Mouse (Mus musculus): Measurements from ENCODE around the gene Misp. TPM values are rescaled to one million over a fixed set of nuclear protein-coding genes. Genes with fewer than 3 reads are reported as not detected.

Misp gene
- polyA plus RNA-seq (2015; fragmentation: Nextera tagmentation; extraction: Ambion mirVana), result 0.48 and 1.2 TPM in 2 replicates

- no peak for ATAC-seq
- Histone ChIP-seq H3K4me1 (replicated peaks; ENCODE audit: control insufficient read depth, insufficient read depth, low read length) (0 out of 2 replicates have a peak, but pooled peaks cover 3% of the 10 kb centered on the region), H3K9me3 (ENCODE audit: control insufficient read depth, low read length) (no peaks in the 10 kb centered on the region), H3K36me3 (ENCODE audit: control insufficient read depth, insufficient read depth) (peaks cover 24% of the 10 kb centered on the region), H3K4me3 (replicated peaks; ENCODE audit: low read length) (no peak within 1 kb of the TSS), H3K27ac (ENCODE audit: low read length) (no peak within 1 kb of the TSS), H3K4me2 (ENCODE audit: low read length) (no peak within 1 kb of the TSS), H3K27me3 (replicated peaks; ENCODE audit: control insufficient read depth, insufficient read depth, low read length) (no peaks in the 10 kb centered on the region), H3K9ac (replicated peaks; ENCODE audit: low read depth, low read length) (no peak within 1 kb of the TSS)
- 69% methylated on average over 11 of the region's 11 CpGs for WGBS
Observed at GRCm38 (mm10) chr10:79820782-79821181, at the start of gene Misp. Gene Misp, plus strand, starts transcription at chr10:79820989.

DNA sequence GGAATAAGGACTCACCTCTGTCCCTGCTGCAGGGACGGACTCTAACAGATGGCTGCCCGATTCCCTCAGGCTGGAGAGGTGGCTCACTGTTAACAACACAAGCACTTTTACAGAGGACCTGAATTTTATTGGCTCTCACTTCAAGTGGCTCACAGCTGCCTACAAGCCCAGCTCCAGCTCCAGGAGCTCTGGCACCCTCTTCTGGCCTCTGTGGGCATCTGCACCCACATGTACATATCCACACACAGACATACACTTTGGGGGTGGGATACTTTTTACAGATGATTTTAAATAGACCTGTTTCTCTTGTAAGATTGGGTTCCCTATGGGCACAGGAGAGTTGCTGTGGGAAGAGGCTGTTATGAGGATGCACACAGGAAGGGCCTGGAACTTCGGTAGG, 48.5 kb upstream of the Misp start:
- H3K4me3 ChIP-seq (replicated peaks; ENCODE audit: low read length), result no peak overlapping the region
- 92% methylated on average over 3 of the region's 3 CpGs for WGBS
- H3K4me2 ChIP-seq (ENCODE audit: low read length), result no peak overlapping the region
- H3K4me1 ChIP-seq (replicated peaks; ENCODE audit: control insufficient read depth, insufficient read depth, low read length), result peaks cover 16% of the 10 kb centered on the region
- H3K27ac ChIP-seq (ENCODE audit: low read length), result no peak overlapping the region
- peaks cover 4% of the 10 kb centered on the region; the same call in 1 of the 2 replicates for H3K9me3 ChIP-seq (ENCODE audit: control insufficient read depth, low read length)
- no peak for ATAC-seq
- peaks cover 5% of the 10 kb centered on the region; the same call in 1 of the 2 replicates for H3K27me3 ChIP-seq (replicated peaks; ENCODE audit: control insufficient read depth, insufficient read depth, low read length)
- H3K36me3 ChIP-seq (ENCODE audit: control insufficient read depth, insufficient read depth), result no peaks in the 10 kb centered on the region
- no peak overlapping the region for H3K9ac ChIP-seq (replicated peaks; ENCODE audit: low read depth, low read length)

DNA sequence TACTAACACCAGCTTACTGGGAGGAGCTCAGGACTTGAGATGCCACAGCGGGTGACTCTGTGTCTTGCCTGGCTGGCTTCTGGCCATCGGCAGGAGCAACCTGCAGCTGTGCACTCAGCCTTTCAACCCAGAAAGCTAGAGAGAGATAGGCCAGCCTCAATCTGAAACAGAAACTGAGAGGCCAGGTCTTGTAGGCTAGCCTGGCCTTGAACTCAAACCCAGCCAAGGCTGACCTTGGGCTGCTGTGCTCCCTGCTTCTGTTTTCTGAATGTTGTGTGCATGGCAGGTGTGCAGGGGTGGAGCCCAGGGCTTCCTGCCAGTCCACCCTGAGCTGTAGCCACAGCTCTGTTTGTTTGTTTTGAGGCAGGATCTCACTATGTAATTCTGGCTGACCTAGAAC, 47.6 kb upstream of the Misp start:
- Histone ChIP-seq H3K27me3 (replicated peaks; ENCODE audit: control insufficient read depth, insufficient read depth, low read length) (peaks cover 7% of the 10 kb centered on the region), H3K36me3 (ENCODE audit: control insufficient read depth, insufficient read depth) (no peaks in the 10 kb centered on the region), H3K9ac (replicated peaks; ENCODE audit: low read depth, low read length) (no peak overlapping the region), H3K4me3 (replicated peaks; ENCODE audit: low read length) (no peak overlapping the region), H3K4me2 (ENCODE audit: low read length) (no peak overlapping the region), H3K9me3 (ENCODE audit: control insufficient read depth, low read length) (peaks cover 4% of the 10 kb centered on the region; the same call in 1 of the 2 replicates), H3K4me1 (replicated peaks; ENCODE audit: control insufficient read depth, insufficient read depth, low read length) (peaks cover 13% of the 10 kb centered on the region), H3K27ac (ENCODE audit: low read length) (no peak overlapping the region)
- 88% methylated on average over 2 of the region's 2 CpGs for WGBS
- no peak for ATAC-seq

DNA sequence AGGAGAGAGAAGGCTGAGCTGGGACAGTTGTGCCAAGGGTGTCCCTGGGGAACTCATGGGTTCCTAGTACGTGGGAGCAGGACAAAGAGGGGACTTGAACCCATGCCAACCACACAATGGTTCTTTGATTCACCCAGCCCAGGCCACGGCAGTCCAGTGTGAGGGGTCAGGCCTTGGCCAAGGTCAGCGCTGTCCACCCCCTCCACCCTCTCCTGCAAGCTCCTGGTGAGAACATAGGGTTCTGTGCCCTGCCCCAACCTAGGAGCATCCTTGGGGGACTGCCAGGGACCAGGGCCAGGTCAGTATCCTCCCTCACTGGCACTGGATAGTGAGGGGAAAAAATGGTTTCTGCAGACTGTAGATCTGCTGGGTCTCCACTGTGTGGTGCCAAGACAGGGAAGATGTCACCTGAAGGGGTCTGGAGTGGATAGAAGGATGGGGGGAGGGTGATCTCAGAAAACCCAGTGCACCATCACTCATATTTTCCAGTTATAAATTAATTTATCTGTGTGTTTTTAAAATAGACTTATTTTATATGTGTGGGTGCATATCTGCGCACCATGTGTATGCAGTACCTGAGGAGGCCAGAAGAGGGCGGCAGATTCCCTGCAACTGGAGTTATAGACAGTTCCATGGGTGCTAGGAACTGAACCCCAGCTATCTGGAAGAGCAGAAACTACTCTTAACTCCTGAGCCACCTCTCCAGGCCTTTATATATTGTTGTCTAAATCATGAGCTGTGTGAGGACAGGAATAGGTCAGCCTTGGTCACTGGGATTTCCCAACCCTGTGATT, 46.1 kb upstream of the Misp start:
- no peaks in the 10 kb centered on the region for H3K36me3 ChIP-seq (ENCODE audit: control insufficient read depth, insufficient read depth)
- H3K27ac ChIP-seq (ENCODE audit: low read length), result no peak overlapping the region
- peaks cover 7% of the 10 kb centered on the region for H3K27me3 ChIP-seq (replicated peaks; ENCODE audit: control insufficient read depth, insufficient read depth, low read length)
- peaks cover 8% of the 10 kb centered on the region for H3K4me1 ChIP-seq (replicated peaks; ENCODE audit: control insufficient read depth, insufficient read depth, low read length)
- H3K4me2 ChIP-seq (ENCODE audit: low read length), result no peak overlapping the region
- no peak overlapping the region for H3K9ac ChIP-seq (replicated peaks; ENCODE audit: low read depth, low read length)
- H3K4me3 ChIP-seq (replicated peaks; ENCODE audit: low read length), result no peak overlapping the region
- WGBS, result 54% methylated on average over 5 of the region's 5 CpGs
- ATAC-seq, result no peak
- peaks cover 4% of the 10 kb centered on the region; the same call in 1 of the 2 replicates for H3K9me3 ChIP-seq (ENCODE audit: control insufficient read depth, low read length)

DNA sequence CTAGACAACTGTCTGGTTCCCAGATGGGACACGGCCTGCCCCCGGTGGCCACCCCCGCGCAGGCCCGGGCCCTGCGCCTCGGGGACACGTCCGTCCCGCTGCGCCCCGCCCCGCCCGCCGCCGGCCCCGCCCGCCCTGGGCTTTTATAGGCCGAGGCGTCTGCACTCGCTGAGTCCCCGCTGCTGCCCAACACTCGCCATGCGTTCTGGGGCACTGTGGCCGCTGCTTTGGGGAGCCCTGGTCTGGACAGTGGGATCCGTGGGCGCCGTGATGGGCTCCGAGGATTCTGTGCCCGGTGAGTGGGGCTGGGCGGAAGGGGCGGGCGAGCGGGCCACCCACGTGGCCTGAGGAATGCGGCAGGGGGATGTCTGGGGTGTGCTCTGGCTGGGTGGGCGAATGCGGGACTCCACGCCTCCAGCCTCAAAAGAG, 43.7 kb upstream of the Misp start, which contains the start of gene Fstl3:
TSS of gene Fstl3 (plus strand) at position 170 of the 429 bp plus-strand sequence.
- H3K9ac ChIP-seq (replicated peaks; ENCODE audit: low read depth, low read length), result no peak within 1 kb of the TSS; the same call in 1 of the 2 replicates
- peak within 1 kb of the TSS; percentile 39 for H3K4me2 ChIP-seq (ENCODE audit: low read length)
- peaks cover 4% of the 10 kb centered on the region; the same call in 1 of the 2 replicates for H3K9me3 ChIP-seq (ENCODE audit: control insufficient read depth, low read length)
- H3K27me3 ChIP-seq (replicated peaks; ENCODE audit: control insufficient read depth, insufficient read depth, low read length), result peaks cover 17% of the 10 kb centered on the region
- H3K27ac ChIP-seq (ENCODE audit: low read length), result no peak within 1 kb of the TSS
- no peaks in the 10 kb centered on the region for H3K36me3 ChIP-seq (ENCODE audit: control insufficient read depth, insufficient read depth)
- 1% methylated on average over 39 of the region's 39 CpGs for WGBS
- no peak for ATAC-seq
- peak within 1 kb of the TSS; percentile 14 for H3K4me3 ChIP-seq (replicated peaks; ENCODE audit: low read length)
- H3K4me1 ChIP-seq (replicated peaks; ENCODE audit: control insufficient read depth, insufficient read depth, low read length), result peaks cover 20% of the 10 kb centered on the region

- Histone ChIP-seq H3K36me3 (ENCODE audit: control insufficient read depth, insufficient read depth) (no peaks in the 10 kb centered on the region), H3K4me2 (ENCODE audit: low read length) (no peak overlapping the region), H3K9me3 (ENCODE audit: control insufficient read depth, low read length) (peaks cover 4% of the 10 kb centered on the region; the same call in 1 of the 2 replicates), H3K9ac (replicated peaks; ENCODE audit: low read depth, low read length) (no peak overlapping the region), H3K27ac (ENCODE audit: low read length) (no peak overlapping the region), H3K4me3 (replicated peaks; ENCODE audit: low read length) (no peak overlapping the region), H3K27me3 (replicated peaks; ENCODE audit: control insufficient read depth, insufficient read depth, low read length) (peaks cover 17% of the 10 kb centered on the region), H3K4me1 (replicated peaks; ENCODE audit: control insufficient read depth, insufficient read depth, low read length) (peaks cover 20% of the 10 kb centered on the region)
- 4% methylated on average over 15 of the region's 15 CpGs for WGBS
- no peak for ATAC-seq
Observed at GRCm38 (mm10) chr10:79778006-79778405, 42.8 kb upstream of the Misp start.

DNA sequence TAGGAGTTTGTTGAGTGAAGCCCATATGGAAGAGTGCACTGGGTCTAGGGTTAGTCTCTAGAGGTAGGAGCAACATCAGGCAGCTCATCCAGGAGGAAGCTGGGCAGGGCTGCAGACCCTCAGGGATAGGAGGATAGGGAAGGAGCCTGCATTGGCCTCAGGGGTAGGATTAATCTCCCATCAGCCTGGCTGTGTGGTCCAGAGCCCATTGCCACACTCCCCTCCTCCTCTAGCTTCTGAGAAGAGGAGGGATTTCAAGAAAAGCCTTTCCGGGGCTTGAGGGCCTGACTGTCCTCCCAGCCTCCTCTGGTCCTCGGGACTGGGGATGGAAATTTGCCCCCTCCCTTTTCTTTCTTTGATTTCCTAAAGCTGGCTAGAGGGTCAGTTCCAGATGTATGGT, 41.6 kb upstream of the Misp start:
- Histone ChIP-seq H3K36me3 (ENCODE audit: control insufficient read depth, insufficient read depth) (no peaks in the 10 kb centered on the region), H3K4me1 (replicated peaks; ENCODE audit: control insufficient read depth, insufficient read depth, low read length) (peaks cover 20% of the 10 kb centered on the region), H3K27me3 (replicated peaks; ENCODE audit: control insufficient read depth, insufficient read depth, low read length) (peaks cover 17% of the 10 kb centered on the region), H3K27ac (ENCODE audit: low read length) (no peak overlapping the region), H3K9ac (replicated peaks; ENCODE audit: low read depth, low read length) (no peak overlapping the region), H3K4me3 (replicated peaks; ENCODE audit: low read length) (no peak overlapping the region), H3K9me3 (ENCODE audit: control insufficient read depth, low read length) (peaks cover 4% of the 10 kb centered on the region; the same call in 1 of the 2 replicates), H3K4me2 (ENCODE audit: low read length) (no peak overlapping the region)
- 11% methylated on average over 2 of the region's 2 CpGs for WGBS
- no peak for ATAC-seq

DNA sequence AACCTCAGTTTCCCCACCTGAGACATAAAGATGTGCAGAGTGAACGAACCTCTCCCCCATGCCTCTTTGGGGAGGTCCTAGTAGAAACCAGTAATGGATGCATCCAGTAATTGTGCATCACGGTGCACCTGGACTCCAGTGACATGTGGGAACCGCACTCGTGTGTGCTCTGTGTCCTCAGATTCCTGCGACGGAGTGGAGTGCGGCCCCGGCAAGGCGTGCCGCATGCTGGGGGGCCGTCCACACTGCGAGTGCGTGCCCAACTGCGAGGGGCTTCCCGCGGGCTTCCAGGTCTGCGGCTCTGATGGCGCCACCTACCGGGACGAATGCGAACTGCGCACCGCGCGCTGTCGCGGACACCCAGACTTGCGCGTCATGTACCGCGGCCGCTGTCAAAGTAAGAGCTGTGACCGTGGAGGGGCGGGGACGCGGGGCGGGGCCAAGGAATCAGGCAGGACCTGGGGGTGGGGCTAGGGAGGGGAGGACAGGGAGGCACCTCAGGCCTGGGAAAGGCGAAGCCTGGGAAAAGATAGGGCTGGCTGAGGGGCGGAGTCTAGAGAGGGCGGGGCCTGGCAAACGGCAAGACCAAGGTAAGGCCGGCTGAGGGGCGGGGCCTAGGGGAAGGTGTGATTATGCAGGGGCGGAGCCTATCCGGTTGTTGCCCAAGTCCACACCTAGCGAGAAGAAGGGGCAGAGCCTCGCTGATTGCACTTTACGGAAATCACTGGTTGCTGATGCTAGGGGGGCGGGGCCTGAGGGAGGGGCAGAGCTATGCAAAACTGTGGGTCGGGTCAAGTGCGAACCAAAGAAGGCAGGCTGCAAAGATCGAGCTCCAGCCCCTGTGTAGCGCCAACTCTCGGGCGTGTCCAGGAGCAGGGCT, 40.8 kb upstream of the Misp start:
- peak; percentile 91 for ATAC-seq
- peaks cover 17% of the 10 kb centered on the region for H3K27me3 ChIP-seq (replicated peaks; ENCODE audit: control insufficient read depth, insufficient read depth, low read length)
- H3K9me3 ChIP-seq (ENCODE audit: control insufficient read depth, low read length), result peaks cover 2% of the 10 kb centered on the region; the same call in 1 of the 2 replicates
- peak overlapping the region; percentile 59 for H3K4me2 ChIP-seq (ENCODE audit: low read length)
- peaks cover 20% of the 10 kb centered on the region for H3K4me1 ChIP-seq (replicated peaks; ENCODE audit: control insufficient read depth, insufficient read depth, low read length)
- WGBS, result 1% methylated on average over 55 of the region's 55 CpGs
- H3K9ac ChIP-seq (replicated peaks; ENCODE audit: low read depth, low read length), result 0 out of 2 replicates have a peak overlapping the region, but pooled peaks have one; percentile 7
- no peaks in the 10 kb centered on the region for H3K36me3 ChIP-seq (ENCODE audit: control insufficient read depth, insufficient read depth)
- no peak overlapping the region for H3K27ac ChIP-seq (ENCODE audit: low read length)
- peak overlapping the region; percentile 44 for H3K4me3 ChIP-seq (replicated peaks; ENCODE audit: low read length)

DNA sequence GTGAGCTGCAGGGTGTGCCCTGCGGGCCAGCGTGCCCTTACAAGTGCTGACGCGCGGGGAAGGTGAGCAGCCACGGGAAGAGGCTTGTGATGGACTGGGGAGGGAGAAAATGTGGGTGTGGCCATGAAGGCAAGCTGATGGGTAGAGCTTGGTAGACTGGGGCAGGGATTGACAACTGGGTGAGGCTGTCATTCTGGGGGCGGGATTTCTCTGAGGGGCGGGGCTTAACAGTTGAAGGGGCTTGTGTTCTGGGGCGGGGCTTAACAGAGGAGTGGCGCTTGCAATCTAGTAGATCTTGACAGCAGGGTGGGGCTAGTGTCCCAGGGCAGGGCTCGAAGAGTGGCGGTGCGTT, 40.1 kb upstream of the Misp start:
- Histone ChIP-seq H3K9ac (replicated peaks; ENCODE audit: low read depth, low read length) (0 out of 2 replicates have a peak overlapping the region, but pooled peaks have one; percentile 7), H3K36me3 (ENCODE audit: control insufficient read depth, insufficient read depth) (no peaks in the 10 kb centered on the region), H3K4me1 (replicated peaks; ENCODE audit: control insufficient read depth, insufficient read depth, low read length) (peaks cover 20% of the 10 kb centered on the region), H3K9me3 (ENCODE audit: control insufficient read depth, low read length) (no peaks in the 10 kb centered on the region), H3K27ac (ENCODE audit: low read length) (no peak overlapping the region), H3K4me2 (ENCODE audit: low read length) (peak overlapping the region; percentile 59), H3K4me3 (replicated peaks; ENCODE audit: low read length) (peak overlapping the region; percentile 44), H3K27me3 (replicated peaks; ENCODE audit: control insufficient read depth, insufficient read depth, low read length) (peaks cover 17% of the 10 kb centered on the region)
- ATAC-seq, result no peak; the same call in 1 of the 2 replicates
- WGBS, result 2% methylated on average over 13 of the region's 13 CpGs

All from forebrain, embryonic 16.5 days (tissue).